In genomic region chrX:133911397-133912103, GRCm38 (mm10) we compare ENCODE assay signal across 9 mouse cellular contexts. TPM values are rescaled to one million over a fixed set of nuclear protein-coding genes. Genes with fewer than 3 reads are reported as not detected.
DNase-seq lines count a peak whose midpoint lies in the region; ATAC-seq lines count a peak whose summit lies in the region.
"Had no signal": no experiment of that assay in that cellular context is flagged by ENCODE, and none has a peak within 500 bp of the region (broad histone marks: within the 10 kb centered on the region; RNA-seq: fewer than 3 reads in every experiment).

No protein-coding gene starts in this region.

- no peaks in the 10 kb centered on the region for H3K36me3 ChIP-seq in heart, embryonic 12.5 days
- H3K36me3 ChIP-seq: liver, embryonic 13.5 days had no signal

- peak; percentile 7 for DNase-seq in adrenal gland, postnatal 10 days
- no peak for DNase-seq in adrenal gland, adult 8-10 months
- DNase-seq in 3T3-L1 (ENCODE audit: low read depth, low spot score) = peak; percentile 34
- DNase-seq in kidney, postnatal 25 days = peak; percentile 28 to 45
- no peak for DNase-seq in urinary bladder, postnatal 25 days (ENCODE audit: low spot score)
- no peak for DNase-seq in thymus, postnatal 4 days
- DNase-seq: liver, embryonic 13.5 days had no signal

- WGBS in heart, embryonic 12.5 days = 18% methylated on average over 10 of the region's 10 CpGs

- H3K9me3 ChIP-seq in heart, embryonic 12.5 days (replicated peaks) = no peaks in the 10 kb centered on the region
- H3K9me3 ChIP-seq: liver, embryonic 13.5 days had no signal

- no peak overlapping the region for H3K4me3 ChIP-seq in heart, embryonic 12.5 days
- H3K4me3 ChIP-seq: liver, embryonic 13.5 days had no signal

- H3K27me3 ChIP-seq in heart, embryonic 12.5 days (replicated peaks) = no peaks in the 10 kb centered on the region
- H3K27me3 ChIP-seq: liver, embryonic 13.5 days had no signal

- peak overlapping the region; percentile 68 for H3K27ac ChIP-seq in heart, embryonic 12.5 days (ENCODE audit: poor library complexity, severe bottlenecking)
- H3K27ac ChIP-seq: liver, embryonic 13.5 days had no signal

- H3K4me2 ChIP-seq in heart, embryonic 12.5 days = peak overlapping the region; percentile 24
- H3K4me2 ChIP-seq: liver, embryonic 13.5 days had no signal

- peaks cover 18% of the 10 kb centered on the region for H3K4me1 ChIP-seq in heart, embryonic 12.5 days (replicated peaks)
- H3K4me1 ChIP-seq: liver, embryonic 13.5 days had no signal

- no peak for ATAC-seq in heart, embryonic 12.5 days (ENCODE audit: insufficient number of reproducible peaks, low FRiP score)
- no peak for ATAC-seq in megakaryocyte progenitor cell, adult 5-6 weeks (replicated peaks; ENCODE audit: poor library complexity)

- no peak overlapping the region for H3K9ac ChIP-seq in heart, embryonic 12.5 days
- H3K9ac ChIP-seq: liver, embryonic 13.5 days had no signal

RNA-seq across cellular contexts. Expression of gene Srpx2, which starts 3.3 kb away (rescaled TPM):
- 1 to 10 TPM; 2.5 to 4.4 TPM for total RNA-seq in adrenal gland, postnatal 10 days (2021)
- 1 to 10 TPM; 2.8 to 8.8 (median 5.1) TPM for total RNA-seq in adrenal gland, adult 8-10 months (2022)
- polyA plus RNA-seq in heart, embryonic 12.5 days (2016; fragmentation: Nextera tagmentation; extraction: Ambion mirVana) = 3.3 and 4.1 TPM in 2 replicates
- total RNA-seq in megakaryocyte progenitor cell, adult 5-6 weeks (2015) = not detected in 2 replicates
- total RNA-seq in megakaryocyte progenitor cell, adult 5-6 weeks (2017) = not detected in 2 replicates

RNA-seq across cellular contexts. Expression of gene Tspan6, which starts 13.3 kb away (rescaled TPM):
- 10 to 100 TPM; 31.4 to 40.2 TPM for total RNA-seq in adrenal gland, postnatal 10 days (2021)
- total RNA-seq in adrenal gland, adult 8-10 months (2022) = 10 to 100 TPM; 25.8 to 52.3 (median 37.4) TPM
- polyA plus RNA-seq in heart, embryonic 12.5 days (2016; fragmentation: Nextera tagmentation; extraction: Ambion mirVana) = 157 and 158 TPM in 2 replicates
- 2.0 and 3.8 TPM in 2 replicates for total RNA-seq in megakaryocyte progenitor cell, adult 5-6 weeks (2015)
- total RNA-seq in megakaryocyte progenitor cell, adult 5-6 weeks (2017) = 3.0 and 3.9 TPM in 2 replicates

Comparison
In these comparisons a context has a peak if more than half of its experiments do, and no peak if none do; other contexts are left out.
1. DNase-seq: peak in adrenal gland, postnatal 10 days (single experiment), 3T3-L1 (single experiment) and kidney, postnatal 25 days (2 of 2); none in adrenal gland, adult 8-10 months (single experiment), urinary bladder, postnatal 25 days (single experiment) and thymus, postnatal 4 days (single experiment).
2. RNA of gene Tspan6, which starts 13.3 kb away (total RNA-seq): 25.8 to 52.3 TPM in adrenal gland, adult 8-10 months and 31.4 to 40.2 TPM in adrenal gland, postnatal 10 days; 2.0 to 3.9 TPM in megakaryocyte progenitor cell, adult 5-6 weeks; every median in the first group is over 4 times any median in the second.